Mouse (Mus musculus) MEL (cell line): ENCODE measurements at regions not wholly inside any gene's neighbourhood (a gene's known extent, or its start where the extent isn't known, plus 50 kb on each side); places are given as distances from the start of the nearest gene placed in this dataset.

Source experiments
- CHD1 ChIP-seq: IDR thresholded peaks from 2 replicates; pipeline ENCODE4 v1.6.1; 2012; ENCODE audit warnings: low read depth, mild to moderate bottlenecking, inconsistent platforms, low read length, improper control_type of control experiment
- CTCF ChIP-seq, 3 experiments: IDR thresholded peaks in 2 of 3; conservative IDR thresholded peaks in 1 of 3; 2 replicates each; pipeline ENCODE4 v1.5.1; 2011 to 2012; ENCODE audit warnings: low read length in 3 of 3, low read depth in 2 of 3, mild to moderate bottlenecking in 2 of 3, improper control_type of control experiment in 1 of 3, inconsistent platforms in 1 of 3, mixed read lengths in 1 of 3, moderate library complexity in 1 of 3; ENCODE audit not compliant: control insufficient read depth in 1 of 3, insufficient read depth in 1 of 3, poor library complexity in 1 of 3, severe bottlenecking in 1 of 3
- EP300 ChIP-seq, 2 experiments: IDR thresholded peaks; 2 replicates each; pipeline ENCODE4 v1.6.1; 2011; ENCODE audit warnings: improper control_type of control experiment in 2 of 2, low read length in 2 of 2, low read depth in 1 of 2, mild to moderate bottlenecking in 1 of 2
- MAX ChIP-seq: IDR thresholded peaks from 2 replicates; pipeline ENCODE4 v1.6.1; 2011; ENCODE audit warnings: low read length, improper control_type of control experiment
- POLR2A ChIP-seq, 2 experiments: IDR thresholded peaks; 2 replicates each; pipeline ENCODE4 v1.6.1; 2011 to 2012; ENCODE audit warnings: low read length in 2 of 2, mild to moderate bottlenecking in 2 of 2, control low read depth in 1 of 2, improper control_type of control experiment in 1 of 2, low read depth in 1 of 2, moderate library complexity in 1 of 2; ENCODE audit not compliant: control insufficient read depth in 1 of 2, insufficient read depth in 1 of 2, poor library complexity in 1 of 2
- SIN3A ChIP-seq: IDR thresholded peaks from 2 replicates; pipeline ENCODE4 v1.6.1; 2012; ENCODE audit warnings: low read length, improper control_type of control experiment, inconsistent platforms
- ZC3H11A ChIP-seq: IDR thresholded peaks from 2 replicates; pipeline ENCODE4 v1.6.1; 2012; ENCODE audit warnings: low read depth, mild to moderate bottlenecking, inconsistent platforms, low read length, improper control_type of control experiment
- ZNF384 ChIP-seq: IDR thresholded peaks from 2 replicates; pipeline ENCODE4 v1.6.1; 2012; ENCODE audit warnings: low read depth, mild to moderate bottlenecking, inconsistent platforms, low read length, improper control_type of control experiment

GRCm38 (mm10) chr2:48519838-48520404 is 294.0 kb upstream of the Acvr2a start:
- TF ChIP-seq MAX (no peak), POLR2A (IDR thresholded peaks at IDR 0.05; ENCODE audit: control insufficient read depth in 1 of 2, insufficient read depth in 1 of 2, low read depth in 1 of 2, low read length in 2 of 2, poor library complexity in 1 of 2) (no peak), CTCF (IDR thresholded peaks at IDR 0.05 in 2 of 3, conservative IDR thresholded peaks at IDR 0.05 in 1 of 3; ENCODE audit: control insufficient read depth in 1 of 3, insufficient read depth in 1 of 3, low read depth in 2 of 3, low read length in 3 of 3, poor library complexity in 1 of 3, severe bottlenecking in 1 of 3) (no peak), SIN3A (no peak), ZNF384 (no peak), EP300 (IDR thresholded peaks at IDR 0.05; ENCODE audit: low read depth in 1 of 2, low read length in 2 of 2) (no peak), CHD1 (no peak), ZC3H11A (no peak)
